Mouse (Mus musculus): ENCODE data around the gene Tekt1. TPM values are rescaled to one million over a fixed set of nuclear protein-coding genes. Genes with fewer than 3 reads are reported as not detected.

Tekt1 gene
- polyA plus RNA-seq, 1 experiment from 2014 or later = 2.0 TPM

GRCm38 (mm10) chr11:72376562-72376961 is 14.3 kb upstream of the Tekt1 start:
- no peak for DNase-seq (ENCODE audit: low spot score)
- Histone ChIP-seq H3K27ac (no peak overlapping the region), H3K4me1 (0 out of 2 replicates have a peak, but pooled peaks cover 7% of the 10 kb centered on the region), H3K9me3 (no peaks in the 10 kb centered on the region; the same call in 1 of the 2 replicates), H3K27me3 (ENCODE audit: insufficient read depth, poor library complexity, severe bottlenecking) (no peaks in the 10 kb centered on the region), H3K4me3 (no peak overlapping the region), H3K36me3 (0 out of 2 replicates have a peak, but pooled peaks cover 2% of the 10 kb centered on the region)
- WGBS = 56% methylated on average over 2 of the region's 2 CpGs

- H3K27ac ChIP-seq = no peak overlapping the region
- no peaks in the 10 kb centered on the region; the same call in 1 of the 2 replicates for H3K9me3 ChIP-seq
- H3K4me1 ChIP-seq = peaks cover 18% of the 10 kb centered on the region
- no peak for DNase-seq (ENCODE audit: low spot score)
- H3K4me3 ChIP-seq = no peak overlapping the region
- 0 out of 2 replicates have a peak, but pooled peaks cover 2% of the 10 kb centered on the region for H3K36me3 ChIP-seq
- 24% methylated on average over 12 of the region's 12 CpGs for WGBS
- peaks cover 3% of the 10 kb centered on the region; the same call in 1 of the 2 replicates for H3K27me3 ChIP-seq (ENCODE audit: insufficient read depth, poor library complexity, severe bottlenecking)
Measured at GRCm38 (mm10) chr11:72369904-72370672, 7.8 kb upstream of the Tekt1 start.

GRCm38 (mm10) chr11:72367934-72368674 is 5.9 kb upstream of the Tekt1 start:
- Histone ChIP-seq H3K9me3 (no peaks in the 10 kb centered on the region), H3K4me1 (peaks cover 18% of the 10 kb centered on the region), H3K27ac (no peak overlapping the region), H3K27me3 (ENCODE audit: insufficient read depth, poor library complexity, severe bottlenecking) (peaks cover 3% of the 10 kb centered on the region; the same call in 1 of the 2 replicates), H3K36me3 (no peaks in the 10 kb centered on the region), H3K4me3 (no peak overlapping the region)
- WGBS = 62% methylated on average over 11 of the region's 11 CpGs
- no peak for DNase-seq (ENCODE audit: low spot score)

GRCm38 (mm10) chr11:72366126-72366525 is 3.9 kb upstream of the Tekt1 start:
- WGBS = 77% methylated on average over 9 of the region's 9 CpGs

GRCm38 (mm10) chr11:72364526-72364925 is 2.3 kb upstream of the Tekt1 start:
- H3K27me3 ChIP-seq (ENCODE audit: insufficient read depth, poor library complexity, severe bottlenecking) = peaks cover 3% of the 10 kb centered on the region; the same call in 1 of the 2 replicates
- no peak overlapping the region for H3K27ac ChIP-seq
- H3K36me3 ChIP-seq = no peaks in the 10 kb centered on the region
- WGBS = 90% methylated on average over 5 of the region's 5 CpGs
- no peaks in the 10 kb centered on the region for H3K9me3 ChIP-seq
- no peak overlapping the region for H3K4me3 ChIP-seq
- DNase-seq (ENCODE audit: low spot score) = no peak
- H3K4me1 ChIP-seq = peaks cover 11% of the 10 kb centered on the region

More at GRCm38 (mm10) chr11:72366126-72366525, 3.9 kb upstream of the Tekt1 start:
- no peak for DNase-seq (ENCODE audit: low spot score)
- Histone ChIP-seq H3K4me3 (no peak overlapping the region), H3K36me3 (no peaks in the 10 kb centered on the region), H3K9me3 (no peaks in the 10 kb centered on the region), H3K27me3 (ENCODE audit: insufficient read depth, poor library complexity, severe bottlenecking) (peaks cover 3% of the 10 kb centered on the region; the same call in 1 of the 2 replicates), H3K27ac (no peak overlapping the region), H3K4me1 (peaks cover 21% of the 10 kb centered on the region)

- Histone ChIP-seq H3K27me3 (ENCODE audit: insufficient read depth, poor library complexity, severe bottlenecking) (peaks cover 3% of the 10 kb centered on the region; the same call in 1 of the 2 replicates), H3K4me1 (0 out of 2 replicates have a peak, but pooled peaks cover 6% of the 10 kb centered on the region), H3K9me3 (no peaks in the 10 kb centered on the region), H3K4me3 (no peak overlapping the region), H3K27ac (no peak overlapping the region), H3K36me3 (no peaks in the 10 kb centered on the region)
- no peak for DNase-seq (ENCODE audit: low spot score)
- WGBS = 61% methylated on average over 8 of the region's 8 CpGs
Measured at GRCm38 (mm10) chr11:72363523-72364240, 1.4 kb upstream of the Tekt1 start.

- 12% methylated on average over 42 of the region's 42 CpGs for WGBS
- H3K4me3 ChIP-seq = peak overlapping the region; percentile 64
- 0 out of 2 replicates have a peak, but pooled peaks cover 3% of the 10 kb centered on the region for H3K4me1 ChIP-seq
- H3K27me3 ChIP-seq (ENCODE audit: insufficient read depth, poor library complexity, severe bottlenecking) = no peaks in the 10 kb centered on the region
- H3K36me3 ChIP-seq = no peaks in the 10 kb centered on the region
- DNase-seq (ENCODE audit: low spot score) = peak; percentile 86
- H3K27ac ChIP-seq = peak overlapping the region; percentile 86
- no peaks in the 10 kb centered on the region for H3K9me3 ChIP-seq
Measured at GRCm38 (mm10) chr11:72361385-72362346, 576 bp downstream of the Tekt1 start.

GRCm38 (mm10) chr11:72354971-72355728 is 7.1 kb downstream of the Tekt1 start:
- peak; percentile 89 for DNase-seq (ENCODE audit: low spot score)
- Histone ChIP-seq H3K9me3 (no peaks in the 10 kb centered on the region), H3K4me1 (peaks cover 6% of the 10 kb centered on the region), H3K4me3 (peak overlapping the region; percentile 45), H3K27me3 (ENCODE audit: insufficient read depth, poor library complexity, severe bottlenecking) (no peaks in the 10 kb centered on the region), H3K27ac (no peak overlapping the region), H3K36me3 (no peaks in the 10 kb centered on the region)
- 20% methylated on average over 20 of the region's 20 CpGs for WGBS

- Histone ChIP-seq H3K9me3 (no peaks in the 10 kb centered on the region), H3K4me1 (peaks cover 6% of the 10 kb centered on the region), H3K36me3 (no peaks in the 10 kb centered on the region), H3K4me3 (no peak overlapping the region), H3K27ac (no peak overlapping the region), H3K27me3 (ENCODE audit: insufficient read depth, poor library complexity, severe bottlenecking) (no peaks in the 10 kb centered on the region)
- DNase-seq (ENCODE audit: low spot score) = no peak
- WGBS = 73% methylated on average over 3 of the region's 3 CpGs
Measured at GRCm38 (mm10) chr11:72353186-72353585, 9.1 kb downstream of the Tekt1 start.

GRCm38 (mm10) chr11:72352272-72352671 is 10.0 kb downstream of the Tekt1 start:
- 80% methylated on average over 1 of the region's 1 CpGs for WGBS

GRCm38 (mm10) chr11:72349652-72350051 is 12.6 kb downstream of the Tekt1 start:
- 76% methylated on average over 4 of the region's 4 CpGs for WGBS
- H3K9me3 ChIP-seq = no peaks in the 10 kb centered on the region
- H3K36me3 ChIP-seq = no peaks in the 10 kb centered on the region
- DNase-seq (ENCODE audit: low spot score) = no peak
- no peaks in the 10 kb centered on the region for H3K4me1 ChIP-seq
- no peak overlapping the region for H3K4me3 ChIP-seq
- H3K27ac ChIP-seq = no peak overlapping the region
- no peaks in the 10 kb centered on the region for H3K27me3 ChIP-seq (ENCODE audit: insufficient read depth, poor library complexity, severe bottlenecking)

More at GRCm38 (mm10) chr11:72352272-72352671, 10.0 kb downstream of the Tekt1 start:
- no peaks in the 10 kb centered on the region for H3K9me3 ChIP-seq
- DNase-seq (ENCODE audit: low spot score) = no peak
- H3K4me3 ChIP-seq = no peak overlapping the region
- H3K36me3 ChIP-seq = no peaks in the 10 kb centered on the region
- peaks cover 6% of the 10 kb centered on the region for H3K4me1 ChIP-seq
- no peaks in the 10 kb centered on the region for H3K27me3 ChIP-seq (ENCODE audit: insufficient read depth, poor library complexity, severe bottlenecking)
- no peak overlapping the region for H3K27ac ChIP-seq
